Mouse (Mus musculus): Measurements from ENCODE around the gene Oosp2. TPM values are rescaled to one million over a fixed set of nuclear protein-coding genes. Genes with fewer than 3 reads are reported as not detected.

Gene Oosp2
- polyA plus RNA-seq, 1 experiment from 2014 or later, result not detected

DNA sequence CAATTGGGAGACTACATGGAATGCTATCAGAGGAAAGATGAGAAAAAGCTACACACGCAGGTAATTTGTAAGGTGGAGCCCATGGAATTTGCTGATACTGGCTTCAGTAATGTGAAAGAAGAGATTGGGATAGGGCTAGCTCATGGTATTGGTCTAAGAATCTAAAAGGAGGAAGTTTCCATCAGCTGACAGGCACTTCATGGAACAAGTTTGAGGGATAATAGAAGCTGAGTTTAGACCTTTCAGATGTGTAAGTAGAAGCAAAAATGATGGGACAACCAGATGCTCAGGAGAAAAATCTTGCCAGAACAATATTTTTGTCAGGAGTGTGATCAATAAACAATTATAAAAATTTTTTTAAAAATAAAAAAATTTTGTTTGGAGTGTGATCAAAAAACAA is 26.6 kb downstream of the Oosp2 start:
- no peaks in the 10 kb centered on the region for H3K4me1 ChIP-seq
- H3K36me3 ChIP-seq (replicated peaks), result no peaks in the 10 kb centered on the region
- 91% methylated on average over 1 of the region's 1 CpGs for WGBS
- H3K27ac ChIP-seq, result no peak overlapping the region
- H3K4me3 ChIP-seq (replicated peaks), result no peak overlapping the region
- ATAC-seq (ENCODE audit: low FRiP score), result no peak
- no peak overlapping the region for H3K4me2 ChIP-seq
- no peaks in the 10 kb centered on the region for H3K9me3 ChIP-seq
- H3K27me3 ChIP-seq, result no peaks in the 10 kb centered on the region
- no peak overlapping the region for H3K9ac ChIP-seq

DNA sequence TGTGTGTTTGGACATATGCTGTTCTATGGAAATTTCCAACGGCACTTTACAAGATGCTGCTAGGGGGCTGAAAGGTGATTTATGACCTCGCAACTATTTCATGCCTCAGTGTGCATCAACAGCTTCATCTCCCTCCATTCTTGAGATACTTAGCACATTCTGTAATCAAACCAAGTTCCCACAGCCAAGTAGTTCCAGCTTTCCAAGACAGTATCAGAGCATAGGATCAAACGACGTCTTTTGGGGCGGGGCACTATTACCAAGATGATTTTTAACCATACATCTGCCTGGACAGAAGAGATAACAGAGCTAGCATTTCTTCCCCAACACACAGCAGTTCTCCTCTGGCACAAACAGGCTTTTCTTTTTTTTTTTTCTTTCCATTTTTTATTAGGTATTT is 35.1 kb downstream of the Oosp2 start:
- ATAC-seq (ENCODE audit: low FRiP score), result no peak
- Histone ChIP-seq H3K27ac (no peak overlapping the region), H3K4me2 (no peak overlapping the region), H3K9me3 (no peaks in the 10 kb centered on the region), H3K4me1 (no peaks in the 10 kb centered on the region), H3K9ac (no peak overlapping the region), H3K4me3 (replicated peaks) (no peak overlapping the region), H3K36me3 (replicated peaks) (no peaks in the 10 kb centered on the region), H3K27me3 (no peaks in the 10 kb centered on the region)
- 81% methylated on average over 5 of the region's 5 CpGs for WGBS

DNA sequence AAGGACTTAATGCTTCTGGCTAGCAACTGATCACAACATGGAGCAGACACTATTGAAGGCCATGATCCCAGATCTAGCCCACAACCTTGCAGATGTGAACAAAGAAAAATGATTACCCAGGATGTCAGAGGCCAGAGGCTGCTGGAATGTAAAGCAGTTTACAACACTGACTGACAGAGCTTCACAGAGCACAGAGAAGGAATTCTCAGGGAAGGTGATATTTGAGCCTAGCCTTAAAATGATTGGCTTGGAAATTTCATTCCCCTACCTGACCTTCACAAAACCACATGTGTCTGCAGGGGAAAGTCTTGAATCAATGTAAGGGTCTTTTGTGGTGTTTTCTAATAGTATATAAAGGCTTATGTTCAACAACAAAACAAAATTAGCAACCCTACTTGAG is 35.6 kb downstream of the Oosp2 start:
- no peak overlapping the region for H3K4me2 ChIP-seq
- ATAC-seq (ENCODE audit: low FRiP score), result no peak
- H3K9me3 ChIP-seq, result no peaks in the 10 kb centered on the region
- no peak overlapping the region for H3K27ac ChIP-seq
- no peaks in the 10 kb centered on the region for H3K27me3 ChIP-seq
- no peak overlapping the region for H3K4me3 ChIP-seq (replicated peaks)
- no peak overlapping the region for H3K9ac ChIP-seq
- no peaks in the 10 kb centered on the region for H3K36me3 ChIP-seq (replicated peaks)
- no peaks in the 10 kb centered on the region for H3K4me1 ChIP-seq

DNA sequence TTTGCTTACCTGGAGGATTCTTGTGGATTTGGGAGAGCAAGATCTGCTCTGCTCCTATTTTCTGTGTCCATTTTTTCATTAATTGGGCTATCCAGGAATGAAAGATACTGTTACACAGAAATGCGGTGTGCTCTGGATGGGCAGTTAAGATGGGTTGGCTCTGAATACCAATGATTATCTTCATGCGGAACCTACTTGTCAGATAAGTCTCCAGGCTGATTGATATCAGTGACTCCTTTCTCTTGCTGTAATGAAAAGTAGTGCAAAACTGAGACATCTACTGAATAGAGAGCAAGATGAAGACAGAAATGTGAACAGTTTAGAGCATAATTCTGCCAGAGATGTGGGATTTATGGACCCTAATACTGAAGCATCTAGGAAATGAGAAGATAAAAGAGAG is 36.8 kb downstream of the Oosp2 start, which contains the start of gene Ms4a2:
TSS of gene Ms4a2 (minus strand) at position 169 of the 400 bp plus-strand sequence.
- no peak within 1 kb of the TSS for H3K9ac ChIP-seq
- H3K4me3 ChIP-seq (replicated peaks), result no peak within 1 kb of the TSS

DNA sequence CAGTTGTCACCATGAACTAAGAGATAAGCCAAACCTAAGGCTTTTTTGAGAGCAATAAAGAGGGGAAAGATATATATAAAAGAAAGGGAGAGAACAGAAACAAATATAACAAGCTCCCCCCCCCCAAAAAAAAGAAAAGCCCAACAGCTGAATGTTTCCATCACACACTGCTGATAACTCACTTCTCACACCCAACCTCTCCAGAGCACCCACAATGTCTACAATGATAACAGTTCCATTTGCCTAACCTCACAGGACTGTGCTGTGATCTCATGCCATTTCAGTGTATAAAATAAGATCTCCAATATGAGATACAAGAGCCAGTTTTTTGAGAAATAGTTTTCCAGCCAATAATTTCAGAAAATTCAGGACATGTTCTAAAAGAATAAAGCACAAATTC is 42.4 kb downstream of the Oosp2 start:
- Histone ChIP-seq H3K9me3 (no peaks in the 10 kb centered on the region), H3K27me3 (no peaks in the 10 kb centered on the region), H3K36me3 (replicated peaks) (no peaks in the 10 kb centered on the region), H3K4me2 (no peak overlapping the region), H3K4me3 (replicated peaks) (no peak overlapping the region), H3K9ac (no peak overlapping the region), H3K4me1 (no peaks in the 10 kb centered on the region), H3K27ac (no peak overlapping the region)
- no peak for ATAC-seq (ENCODE audit: low FRiP score)

More for the DNA sequence above, 36.8 kb downstream of the Oosp2 start, which contains the start of gene Ms4a2:
- Histone ChIP-seq H3K4me1 (no peaks in the 10 kb centered on the region), H3K4me2 (no peak within 1 kb of the TSS), H3K27ac (no peak within 1 kb of the TSS), H3K27me3 (no peaks in the 10 kb centered on the region), H3K36me3 (replicated peaks) (no peaks in the 10 kb centered on the region), H3K9me3 (no peaks in the 10 kb centered on the region)
- WGBS, result 90% methylated on average over 2 of the region's 2 CpGs
- ATAC-seq (ENCODE audit: low FRiP score), result no peak

DNA sequence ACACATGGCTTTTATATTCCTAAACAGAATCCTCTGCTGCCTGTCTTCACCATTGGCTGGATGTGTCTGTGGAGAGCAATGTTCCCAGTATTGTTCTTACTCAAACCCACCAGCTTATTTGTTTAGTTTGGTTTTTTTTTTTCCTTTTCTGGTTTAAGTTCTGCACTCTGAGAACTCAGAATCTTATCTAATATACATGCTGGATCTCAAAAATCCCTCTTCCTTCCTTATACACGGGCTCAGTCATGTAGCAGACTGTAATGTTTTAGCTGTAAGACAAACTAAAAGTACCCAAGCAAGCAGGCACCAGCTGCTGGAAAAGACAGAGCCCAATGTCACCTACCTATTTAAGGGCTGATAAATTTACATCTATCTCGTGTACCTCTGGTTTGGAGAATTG is 45.6 kb downstream of the Oosp2 start:
- no peaks in the 10 kb centered on the region for H3K4me1 ChIP-seq
- H3K27ac ChIP-seq, result no peak overlapping the region
- WGBS, result 75% methylated on average over 2 of the region's 2 CpGs
- no peaks in the 10 kb centered on the region for H3K27me3 ChIP-seq
- H3K4me2 ChIP-seq, result no peak overlapping the region
- ATAC-seq (ENCODE audit: low FRiP score), result no peak
- H3K4me3 ChIP-seq (replicated peaks), result no peak overlapping the region
- H3K9me3 ChIP-seq, result no peaks in the 10 kb centered on the region
- H3K9ac ChIP-seq, result no peak overlapping the region
- H3K36me3 ChIP-seq (replicated peaks), result no peaks in the 10 kb centered on the region

DNA sequence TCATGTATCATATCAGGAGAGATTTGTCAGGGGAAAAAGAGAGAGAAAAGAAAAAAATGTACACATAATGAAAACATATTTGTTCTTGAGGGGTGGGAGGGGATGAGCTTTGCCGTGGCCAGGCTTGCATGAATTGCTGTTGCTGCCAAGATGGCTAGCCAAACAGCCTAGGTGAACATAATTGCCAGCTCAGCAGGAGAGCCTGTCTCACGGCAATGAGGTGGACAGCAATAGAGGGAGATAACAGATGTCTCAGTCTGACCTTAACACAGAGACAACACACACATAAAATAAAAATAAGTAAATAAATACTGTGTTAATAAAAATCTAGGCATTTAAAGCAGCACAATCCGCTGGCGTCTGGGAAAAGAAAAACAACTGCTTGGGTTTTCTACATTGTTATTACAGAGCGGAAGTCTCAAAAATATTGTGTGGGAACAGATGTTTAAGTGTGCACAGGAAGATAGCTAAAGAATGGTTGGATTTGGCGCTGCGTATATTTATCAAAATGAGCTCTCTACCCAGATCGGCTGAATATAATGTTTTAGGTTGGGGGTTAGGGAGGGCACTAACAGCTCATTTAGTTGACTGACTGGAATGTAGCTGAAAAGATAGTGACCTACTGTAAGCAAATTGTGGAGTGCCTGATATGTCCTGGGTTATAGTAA is 46.4 kb downstream of the Oosp2 start:
- Histone ChIP-seq H3K36me3 (replicated peaks) (no peaks in the 10 kb centered on the region), H3K4me1 (no peaks in the 10 kb centered on the region), H3K9ac (no peak overlapping the region), H3K4me2 (no peak overlapping the region), H3K9me3 (no peaks in the 10 kb centered on the region), H3K4me3 (replicated peaks) (no peak overlapping the region), H3K27me3 (no peaks in the 10 kb centered on the region), H3K27ac (no peak overlapping the region)
- WGBS, result 83% methylated on average over 8 of the region's 8 CpGs
- no peak for ATAC-seq (ENCODE audit: low FRiP score)

DNA sequence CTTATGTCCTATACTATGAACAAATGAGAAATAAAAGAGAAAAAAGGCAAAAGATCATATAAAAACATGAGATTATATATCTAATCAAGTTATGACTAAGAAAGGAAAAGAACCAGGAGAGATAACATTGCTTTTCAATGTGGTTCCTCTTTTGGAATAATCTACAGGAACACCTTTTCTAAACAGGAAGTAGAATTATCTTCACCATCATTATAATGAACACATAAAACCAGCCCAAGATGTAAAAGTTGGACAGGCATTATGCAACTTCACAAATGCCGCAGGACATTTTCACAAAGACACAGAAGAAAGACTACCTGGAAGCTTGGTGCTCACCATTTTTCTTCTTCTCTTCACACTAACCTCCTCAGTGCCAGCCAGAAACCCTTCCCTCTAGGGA is 47.3 kb downstream of the Oosp2 start:
- Histone ChIP-seq H3K27ac (no peak overlapping the region), H3K4me3 (replicated peaks) (no peak overlapping the region), H3K36me3 (replicated peaks) (no peaks in the 10 kb centered on the region), H3K27me3 (no peaks in the 10 kb centered on the region), H3K9me3 (no peaks in the 10 kb centered on the region), H3K4me1 (no peaks in the 10 kb centered on the region), H3K4me2 (no peak overlapping the region), H3K9ac (no peak overlapping the region)
- 94% methylated on average over 1 of the region's 1 CpGs for WGBS
- ATAC-seq (ENCODE audit: low FRiP score), result no peak

DNA sequence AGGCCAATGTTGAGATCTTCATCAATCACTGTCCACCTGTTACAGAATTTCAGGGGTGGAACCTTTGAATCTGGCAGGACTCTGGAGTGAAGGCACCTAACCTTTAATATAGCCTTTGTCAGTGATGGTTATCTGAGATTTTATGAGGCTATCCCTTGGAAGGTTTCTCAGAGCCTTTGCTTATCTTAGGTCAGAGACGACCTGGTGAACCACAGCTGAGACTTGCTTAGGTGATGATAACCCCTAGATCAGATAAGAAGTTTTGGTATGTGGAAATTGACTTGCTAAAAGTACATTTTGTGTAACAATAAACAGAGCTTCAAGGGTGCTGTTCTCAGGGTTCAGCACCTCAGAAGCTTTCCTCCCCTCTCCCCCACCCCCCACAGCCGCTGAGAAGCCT is 48.1 kb downstream of the Oosp2 start:
- no peaks in the 10 kb centered on the region for H3K27me3 ChIP-seq
- no peak for ATAC-seq (ENCODE audit: low FRiP score)
- H3K36me3 ChIP-seq (replicated peaks), result no peaks in the 10 kb centered on the region
- no peaks in the 10 kb centered on the region for H3K4me1 ChIP-seq
- WGBS, result 70% methylated on average over 2 of the region's 2 CpGs
- no peak overlapping the region for H3K4me3 ChIP-seq (replicated peaks)
- no peak overlapping the region for H3K9ac ChIP-seq
- H3K4me2 ChIP-seq, result no peak overlapping the region
- no peak overlapping the region for H3K27ac ChIP-seq
- no peaks in the 10 kb centered on the region for H3K9me3 ChIP-seq

DNA sequence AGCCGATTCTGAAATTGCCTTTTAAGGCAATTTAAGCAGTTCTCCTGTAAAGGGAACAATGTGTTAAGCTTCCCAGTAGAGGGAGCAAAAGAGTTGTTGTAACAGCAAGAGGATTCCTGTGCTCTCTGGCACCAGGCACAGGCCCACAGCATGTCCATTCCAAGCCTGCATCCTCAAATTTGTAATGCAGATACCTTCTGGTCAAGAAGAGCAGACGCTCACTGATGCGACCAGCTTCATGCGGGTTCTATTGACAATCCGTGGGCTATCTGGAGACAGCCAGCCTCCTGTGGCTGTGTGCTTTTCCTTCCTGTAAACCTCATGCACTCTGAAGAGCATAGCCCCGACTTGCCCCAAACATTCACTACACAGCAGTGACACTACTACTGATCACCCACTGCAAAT is 48.8 kb downstream of the Oosp2 start:
- Histone ChIP-seq H3K4me3 (replicated peaks) (no peak overlapping the region), H3K36me3 (replicated peaks) (no peaks in the 10 kb centered on the region), H3K4me2 (no peak overlapping the region), H3K27me3 (no peaks in the 10 kb centered on the region), H3K27ac (no peak overlapping the region), H3K9ac (no peak overlapping the region), H3K9me3 (no peaks in the 10 kb centered on the region), H3K4me1 (no peaks in the 10 kb centered on the region)
- 29% methylated on average over 6 of the region's 6 CpGs for WGBS
- ATAC-seq (ENCODE audit: low FRiP score), result peak; percentile 46; the same call in 1 of the 2 replicates

DNA sequence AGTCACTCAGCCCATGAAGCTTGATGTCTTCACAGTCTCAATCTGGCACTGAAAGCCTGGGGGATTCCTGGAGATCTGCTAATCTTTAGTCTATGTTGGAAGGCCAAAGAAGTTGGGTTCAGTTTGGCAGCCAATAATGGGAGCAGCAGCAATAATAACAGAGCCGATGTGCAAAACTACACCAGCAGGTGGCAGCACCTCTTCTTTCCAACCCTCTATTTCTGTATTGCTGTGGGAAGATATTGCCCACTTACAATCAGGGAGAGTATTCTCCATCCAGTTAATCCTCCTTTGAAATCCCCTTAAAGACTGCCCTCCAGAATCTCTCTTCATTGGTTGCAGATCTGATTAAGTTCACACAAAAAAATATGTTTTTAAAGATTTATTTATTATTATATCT is 52.2 kb downstream of the Oosp2 start:
- no peaks in the 10 kb centered on the region for H3K4me1 ChIP-seq
- no peak overlapping the region for H3K9ac ChIP-seq
- ATAC-seq (ENCODE audit: low FRiP score), result 0 out of 2 replicates have a peak, but pooled peaks have one; percentile 20
- no peak overlapping the region for H3K4me2 ChIP-seq
- no peak overlapping the region for H3K27ac ChIP-seq
- no peaks in the 10 kb centered on the region for H3K27me3 ChIP-seq
- WGBS, result 21% methylated on average over 1 of the region's 1 CpGs
- H3K4me3 ChIP-seq (replicated peaks), result no peak overlapping the region
- no peaks in the 10 kb centered on the region for H3K36me3 ChIP-seq (replicated peaks)
- H3K9me3 ChIP-seq, result no peaks in the 10 kb centered on the region

DNA sequence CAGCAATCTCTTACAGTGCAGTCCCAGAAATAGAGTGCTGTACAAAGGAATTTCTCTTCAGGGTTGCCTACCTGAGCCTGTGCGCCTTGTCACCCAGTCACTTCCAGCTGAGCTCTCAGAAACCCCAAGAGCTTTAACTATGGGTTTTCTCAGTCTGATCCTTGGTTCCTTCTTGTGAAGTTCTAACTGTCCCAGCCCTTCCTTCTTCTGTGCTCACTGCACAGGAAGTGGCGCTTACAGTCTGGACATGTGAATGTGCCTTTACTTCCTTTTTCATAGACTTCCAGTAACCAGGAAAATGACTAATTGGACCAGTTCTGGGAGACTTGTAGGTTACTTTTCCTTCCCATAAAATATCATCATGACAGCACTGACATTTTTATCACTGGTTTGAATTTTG is 55.8 kb downstream of the Oosp2 start, which contains the start of gene Ms4a6d:
TSS of gene Ms4a6d (minus strand) at position 247 of the 400 bp plus-strand sequence.
- Histone ChIP-seq H3K27ac (no peak within 1 kb of the TSS), H3K9me3 (no peaks in the 10 kb centered on the region), H3K9ac (no peak within 1 kb of the TSS), H3K4me3 (replicated peaks) (no peak within 1 kb of the TSS), H3K27me3 (no peaks in the 10 kb centered on the region), H3K4me1 (no peaks in the 10 kb centered on the region), H3K36me3 (replicated peaks) (no peaks in the 10 kb centered on the region), H3K4me2 (no peak within 1 kb of the TSS)
- WGBS, result 95% methylated on average over 2 of the region's 2 CpGs
- no peak for ATAC-seq (ENCODE audit: low FRiP score)

DNA sequence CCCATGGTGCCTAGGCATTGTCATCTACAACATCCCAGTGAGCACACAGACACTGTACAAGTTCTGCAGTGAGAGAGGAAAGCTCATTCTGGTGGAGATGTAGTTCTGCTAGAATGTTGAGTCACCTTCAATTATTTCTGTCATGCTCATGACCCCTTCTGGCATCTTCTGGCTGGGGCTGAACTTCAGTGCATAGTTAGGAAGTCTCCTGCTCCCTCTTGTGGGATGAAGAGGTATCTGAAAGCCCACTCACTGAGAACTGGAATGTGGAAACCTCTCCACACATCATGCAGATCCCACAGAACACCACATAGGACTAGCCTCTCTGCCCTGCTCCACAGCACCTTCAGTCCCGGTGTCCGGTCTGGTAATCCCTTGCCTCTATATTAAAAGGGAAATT is 58.3 kb downstream of the Oosp2 start:
- no peak for ATAC-seq (ENCODE audit: low FRiP score)
- H3K4me1 ChIP-seq, result no peaks in the 10 kb centered on the region
- no peak overlapping the region for H3K27ac ChIP-seq
- H3K9ac ChIP-seq, result no peak overlapping the region
- no peak overlapping the region for H3K4me2 ChIP-seq
- no peak overlapping the region for H3K4me3 ChIP-seq (replicated peaks)
- H3K36me3 ChIP-seq (replicated peaks), result no peaks in the 10 kb centered on the region
- 81% methylated on average over 2 of the region's 2 CpGs for WGBS
- no peaks in the 10 kb centered on the region for H3K27me3 ChIP-seq
- no peaks in the 10 kb centered on the region for H3K9me3 ChIP-seq

Data from forebrain, embryonic 12.5 days (tissue).